Mouse (Mus musculus) thymus, postnatal 10 days (tissue): ENCODE measurements around the gene Tshz3.

ENCODE experiments used
- DNase-seq, 2 experiments: peaks; one replicate each; pipeline ENCODE4 v3.0.0; 2021; ENCODE audit warnings: low spot score in 2 of 2

Gene Tshz3

DNA sequence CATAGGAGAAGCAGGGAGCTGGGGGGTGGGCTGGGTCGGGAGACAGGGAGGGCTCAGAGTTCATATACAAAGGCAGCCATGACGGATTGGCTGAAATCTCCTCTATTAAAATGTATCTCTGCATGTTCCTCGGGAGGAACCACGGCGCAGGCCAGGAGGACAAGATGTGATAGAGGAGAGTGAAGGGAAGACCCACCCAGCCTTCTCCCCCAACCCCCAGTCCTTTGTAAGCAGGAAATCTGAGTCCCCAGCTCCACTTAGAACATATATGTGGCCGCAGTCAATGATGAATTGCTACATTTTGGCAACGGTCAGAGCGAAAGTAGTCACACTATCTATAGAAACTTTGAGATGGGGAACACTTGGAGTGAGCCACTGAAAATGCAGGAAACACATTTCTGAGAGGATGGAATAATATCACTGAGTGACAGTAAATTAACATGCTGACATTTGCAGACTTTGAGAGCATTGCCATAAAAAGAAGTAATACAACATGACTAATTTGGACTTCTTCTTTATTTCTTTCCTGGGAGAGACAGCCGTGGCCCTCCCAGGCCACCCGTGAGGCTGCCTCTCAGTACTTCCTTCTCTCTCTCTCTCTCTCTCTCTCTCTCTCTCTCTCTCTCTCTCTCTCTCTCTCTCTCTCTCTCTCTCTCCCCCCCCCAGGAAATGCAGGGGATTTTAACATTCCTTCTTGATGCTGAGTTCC lies 88.9 kb downstream of the Tshz3 start:
- no peak for DNase-seq

DNA sequence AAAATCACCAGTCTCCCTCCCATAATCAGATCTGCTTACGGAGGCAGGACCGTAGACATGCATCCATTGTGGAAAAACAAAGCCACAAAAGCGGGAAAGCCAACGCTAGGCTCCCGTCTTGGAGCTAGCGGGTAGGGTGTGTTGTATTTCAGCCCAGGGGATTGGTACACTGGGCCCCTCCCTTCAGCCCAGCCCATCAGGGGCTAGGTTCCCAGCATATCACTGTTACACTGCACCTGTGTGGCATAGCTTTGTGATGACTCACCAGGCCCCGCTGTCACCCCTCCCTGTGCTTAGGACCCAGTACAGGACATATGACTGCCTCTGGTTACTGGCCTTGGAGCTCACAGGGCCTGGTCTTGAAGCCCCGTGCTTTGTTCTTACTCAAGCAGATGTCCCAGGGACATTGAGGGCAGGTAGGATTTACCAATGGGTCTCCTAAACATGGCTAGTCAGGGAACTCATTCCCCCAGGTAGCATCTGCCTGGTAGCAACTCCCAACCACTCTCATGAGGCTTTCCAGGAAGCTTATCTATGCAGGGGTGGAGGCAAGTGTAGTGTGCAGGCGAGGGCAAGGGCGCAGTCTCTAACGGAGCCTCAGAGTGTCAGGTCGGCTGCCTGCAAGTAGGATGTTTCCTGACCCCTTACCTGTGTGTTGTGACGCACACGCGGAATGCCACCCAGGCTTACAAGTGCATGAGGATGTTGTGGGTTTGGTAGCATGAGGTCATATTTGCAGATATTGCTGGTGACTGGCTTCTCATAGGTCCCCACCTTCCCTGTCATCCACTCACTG lies 98.7 kb downstream of the Tshz3 start:
- no peak for DNase-seq
